Mouse (Mus musculus): ENCODE results near the gene Zp3r. TPM values are rescaled to one million over a fixed set of nuclear protein-coding genes. Genes with fewer than 3 reads are reported as not detected.

Gene Zp3r
- polyA plus RNA-seq, 1 experiment from 2014 or later = not detected

DNA sequence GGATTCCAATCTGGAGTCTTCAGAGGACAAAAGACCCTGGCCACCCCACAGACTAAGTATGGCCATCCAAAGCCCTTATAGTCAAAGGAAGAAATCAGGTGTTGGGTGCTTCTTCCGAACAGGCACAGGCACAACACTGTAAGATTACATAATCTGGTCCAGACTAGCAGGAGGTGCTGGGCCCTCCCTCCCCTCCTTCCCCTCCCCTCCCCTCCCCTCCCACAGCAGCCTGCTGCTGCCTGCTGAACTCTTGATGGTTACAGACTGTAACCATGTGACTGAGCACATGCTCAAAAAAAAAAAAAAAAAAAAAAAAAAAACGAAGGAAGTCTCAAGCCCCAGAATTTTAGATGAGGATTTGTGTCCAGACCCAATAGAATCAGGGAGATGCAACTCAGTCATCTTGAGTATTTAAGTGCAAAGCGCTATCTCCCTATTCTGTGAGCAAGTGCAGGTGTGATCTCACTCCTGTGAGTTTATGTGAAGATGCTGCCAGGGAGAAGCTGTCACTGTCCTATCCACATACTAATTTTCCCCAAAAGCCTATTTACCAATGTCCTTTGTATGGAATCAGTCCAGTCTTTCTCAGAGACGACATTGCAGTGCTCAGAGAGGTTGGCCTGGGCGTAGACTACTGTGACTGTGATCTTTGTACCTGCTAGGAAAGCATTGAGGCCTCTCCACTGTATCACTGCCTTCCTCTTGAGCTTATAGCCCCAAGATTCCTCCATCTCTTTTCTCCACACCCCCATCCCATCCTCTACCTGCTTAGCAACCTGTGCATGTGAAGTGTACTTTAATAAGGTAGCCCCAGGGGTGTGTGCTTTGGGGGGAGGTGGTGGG, 77.8 kb downstream of the Zp3r start:
- no peaks in the 10 kb centered on the region for H3K4me1 ChIP-seq
- H3K36me3 ChIP-seq (replicated peaks) = no peaks in the 10 kb centered on the region
- H3K4me2 ChIP-seq = no peak overlapping the region
- no peak overlapping the region for H3K9ac ChIP-seq
- H3K27ac ChIP-seq = no peak overlapping the region
- no peaks in the 10 kb centered on the region for H3K9me3 ChIP-seq
- ATAC-seq (ENCODE audit: low FRiP score) = no peak
- no peak overlapping the region for H3K4me3 ChIP-seq (replicated peaks)
- H3K27me3 ChIP-seq = no peaks in the 10 kb centered on the region
- 72% methylated on average over 5 of the region's 5 CpGs for whole genome bisulfite sequencing

DNA sequence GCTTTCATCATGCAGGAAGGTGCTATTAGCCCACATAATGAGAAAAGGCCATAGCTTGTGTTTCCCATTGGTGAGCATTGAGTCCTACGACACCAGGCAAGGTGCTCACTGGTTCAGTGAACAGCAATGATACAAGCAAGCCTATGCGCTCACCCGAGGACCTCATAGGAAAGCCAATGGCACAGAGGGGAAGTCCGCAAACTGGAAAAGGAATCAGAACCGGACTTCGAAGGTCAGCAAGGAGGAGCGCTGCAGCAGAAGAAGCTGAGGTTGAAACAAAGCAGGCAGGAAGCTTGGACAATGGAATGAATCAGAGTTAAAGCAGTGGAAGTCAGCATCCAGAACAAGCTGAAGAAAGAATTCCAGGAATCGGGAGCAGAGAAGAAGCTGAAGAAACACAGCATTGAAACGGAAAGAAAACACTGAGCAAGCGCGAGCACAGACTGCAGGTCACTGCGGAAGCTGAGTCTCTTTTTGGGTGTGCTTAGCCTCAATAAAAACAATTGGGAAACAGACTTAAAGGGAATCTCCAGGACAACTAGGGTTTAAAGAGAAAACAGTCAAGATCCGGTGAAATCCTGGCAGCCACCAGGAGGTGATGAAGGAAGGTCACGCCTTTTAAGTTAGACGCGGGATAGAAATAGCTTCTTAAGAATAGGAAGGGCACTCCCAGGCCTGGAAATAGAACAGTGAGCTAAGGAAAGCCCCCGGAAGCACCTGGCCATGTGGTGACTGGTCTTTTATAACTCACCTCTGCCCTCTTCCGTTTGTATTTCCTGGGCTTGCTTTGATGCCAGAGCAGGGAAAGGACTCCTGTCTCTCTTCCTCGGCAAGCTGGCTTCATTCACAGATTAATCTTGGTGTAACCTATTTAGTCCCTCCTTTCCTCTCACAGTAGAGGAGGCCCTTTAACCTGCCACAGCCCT, 78.9 kb downstream of the Zp3r start:
- Histone ChIP-seq H3K4me2 (no peak overlapping the region), H3K9me3 (no peaks in the 10 kb centered on the region), H3K36me3 (replicated peaks) (no peaks in the 10 kb centered on the region), H3K9ac (no peak overlapping the region), H3K27me3 (no peaks in the 10 kb centered on the region), H3K27ac (no peak overlapping the region), H3K4me3 (replicated peaks) (no peak overlapping the region), H3K4me1 (no peaks in the 10 kb centered on the region)
- 75% methylated on average over 19 of the region's 19 CpGs for WGBS
- no peak for ATAC-seq (ENCODE audit: low FRiP score)

DNA sequence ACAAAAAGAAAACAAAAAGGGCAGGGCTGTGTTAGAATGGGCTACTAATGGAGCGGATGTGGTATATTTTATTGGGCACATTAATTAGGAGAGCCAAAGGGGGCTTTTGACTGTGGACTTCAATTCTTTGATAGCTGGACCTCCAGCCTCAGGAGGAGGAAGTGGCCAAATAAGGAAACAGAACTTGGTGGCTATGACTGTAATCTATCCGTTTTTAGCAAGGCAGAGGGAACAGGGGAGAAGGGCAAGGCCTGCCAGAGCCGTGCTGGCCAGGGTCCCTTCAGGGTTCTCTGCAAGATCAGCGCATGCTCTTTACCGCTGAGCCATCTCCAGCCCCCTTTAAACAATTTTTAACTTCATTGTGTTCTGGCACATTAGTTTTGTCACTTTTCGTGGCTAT, 79.7 kb downstream of the Zp3r start:
- Histone ChIP-seq H3K27ac (no peak overlapping the region), H3K9ac (no peak overlapping the region), H3K4me3 (replicated peaks) (no peak overlapping the region), H3K4me2 (no peak overlapping the region), H3K36me3 (replicated peaks) (no peaks in the 10 kb centered on the region), H3K27me3 (no peaks in the 10 kb centered on the region), H3K9me3 (no peaks in the 10 kb centered on the region), H3K4me1 (no peaks in the 10 kb centered on the region)
- WGBS = 84% methylated on average over 6 of the region's 6 CpGs
- no peak for ATAC-seq (ENCODE audit: low FRiP score)

DNA sequence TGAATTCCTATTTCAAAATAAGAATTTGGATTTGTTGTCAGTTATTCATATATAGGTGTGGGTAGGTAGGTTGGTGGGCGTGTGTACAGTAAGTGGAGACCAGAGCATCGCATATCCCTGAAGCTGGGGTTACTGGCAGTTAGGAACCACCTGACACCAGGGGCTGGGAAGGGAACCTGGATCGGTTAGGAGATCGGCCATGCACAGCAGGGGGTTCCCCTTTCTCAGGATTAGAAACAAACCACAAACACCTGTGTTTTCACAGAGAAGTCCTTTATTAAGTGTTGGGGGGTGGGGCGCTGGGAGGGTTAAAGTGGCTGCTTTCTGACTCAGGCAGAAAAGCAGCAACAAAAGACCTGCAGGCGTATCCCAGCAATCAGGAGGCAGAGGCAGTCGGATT, 80.3 kb downstream of the Zp3r start:
- H3K27ac ChIP-seq = no peak overlapping the region
- no peaks in the 10 kb centered on the region for H3K36me3 ChIP-seq (replicated peaks)
- H3K4me1 ChIP-seq = no peaks in the 10 kb centered on the region
- WGBS = 54% methylated on average over 7 of the region's 7 CpGs
- no peak overlapping the region for H3K4me3 ChIP-seq (replicated peaks)
- H3K4me2 ChIP-seq = no peak overlapping the region
- H3K9me3 ChIP-seq = no peaks in the 10 kb centered on the region
- no peak overlapping the region for H3K9ac ChIP-seq
- no peak for ATAC-seq (ENCODE audit: low FRiP score)
- no peaks in the 10 kb centered on the region for H3K27me3 ChIP-seq

- no peaks in the 10 kb centered on the region for H3K27me3 ChIP-seq
- no peaks in the 10 kb centered on the region for H3K36me3 ChIP-seq (replicated peaks)
- ATAC-seq (ENCODE audit: low FRiP score) = peak; percentile 61; the same call in 1 of the 2 replicates
- H3K9me3 ChIP-seq = no peaks in the 10 kb centered on the region
- peak overlapping the region; percentile 25; the same call in 1 of the 2 replicates for H3K4me3 ChIP-seq (replicated peaks)
- no peak overlapping the region for H3K27ac ChIP-seq
- H3K9ac ChIP-seq = no peak overlapping the region
- WGBS = 25% methylated on average over 25 of the region's 25 CpGs
- H3K4me1 ChIP-seq = no peaks in the 10 kb centered on the region
- H3K4me2 ChIP-seq = peak overlapping the region; percentile 51
Observed at GRCm38 (mm10) chr1:130547674-130548429, 81.6 kb downstream of the Zp3r start.

Other genes starting within 250 kb of the Zp3r start
- not detected in 2 replicates for gene Cd55b, start 206.6 kb downstream of the Zp3r start, polyA plus RNA-seq (2016; fragmentation: Nextera tagmentation; extraction: Ambion mirVana)
- 2.3 TPM in 2 replicates for gene Cd55, start 166.9 kb downstream of the Zp3r start, polyA plus RNA-seq (2016; fragmentation: Nextera tagmentation; extraction: Ambion mirVana)
- gene C4bp, start 32.0 kb upstream of the Zp3r start, polyA plus RNA-seq (2016; fragmentation: Nextera tagmentation; extraction: Ambion mirVana) = not detected in 2 replicates
- not detected in 2 replicates for gene Gm29427, start 86.2 kb upstream of the Zp3r start, polyA plus RNA-seq (2016; fragmentation: Nextera tagmentation; extraction: Ambion mirVana)
- 18.0 and 18.9 TPM in 2 replicates for gene Yod1, start 87.7 kb upstream of the Zp3r start, polyA plus RNA-seq (2016; fragmentation: Nextera tagmentation; extraction: Ambion mirVana)
- gene Pfkfb2, start 99.6 kb upstream of the Zp3r start, polyA plus RNA-seq (2016; fragmentation: Nextera tagmentation; extraction: Ambion mirVana) = 14.0 and 14.3 TPM in 2 replicates
- 0.33 and 0.45 TPM in 2 replicates for gene AA986860, start 102.4 kb upstream of the Zp3r start, polyA plus RNA-seq (2016; fragmentation: Nextera tagmentation; extraction: Ambion mirVana)
- gene Fcamr, start 171.3 kb upstream of the Zp3r start, polyA plus RNA-seq (2016; fragmentation: Nextera tagmentation; extraction: Ambion mirVana) = not detected in 2 replicates
- not detected in 2 replicates for gene Pigr, start 197.1 kb upstream of the Zp3r start, polyA plus RNA-seq (2016; fragmentation: Nextera tagmentation; extraction: Ambion mirVana)
- gene Fcmr, start 236.0 kb upstream of the Zp3r start, polyA plus RNA-seq (2016; fragmentation: Nextera tagmentation; extraction: Ambion mirVana) = not detected in 2 replicates

All from forebrain, embryonic 12.5 days (tissue).